Mouse (Mus musculus) CH12.LX (cell line): ENCODE results near the gene Slc5a10.

ENCODE experiments used
- CHD1 ChIP-seq: IDR thresholded peaks from 2 replicates; pipeline ENCODE4 v1.6.1; 2012; ENCODE audit warnings: low read depth, low read length, improper control_type of control experiment, inconsistent platforms
- CTCF ChIP-seq, 2 experiments: IDR thresholded peaks in 1 of 2; conservative IDR thresholded peaks in 1 of 2; 2 replicates each; pipeline ENCODE4 v1.5.1; 2011 to 2012; ENCODE audit warnings: low read depth in 2 of 2, low read length in 2 of 2, improper control_type of control experiment in 1 of 2, inconsistent platforms in 1 of 2, mild to moderate bottlenecking in 1 of 2, moderate library complexity in 1 of 2
- EP300 ChIP-seq: IDR thresholded peaks from 2 replicates; pipeline ENCODE4 v1.6.1; 2011; ENCODE audit warnings: low read length, improper control_type of control experiment
- GABPA ChIP-seq: IDR thresholded peaks from 2 replicates; pipeline ENCODE4 v1.6.1; 2012; ENCODE audit warnings: low read depth, low read length, improper control_type of control experiment, inconsistent platforms; ENCODE audit not compliant: insufficient replicate concordance
- HCFC1 ChIP-seq: IDR thresholded peaks from 2 replicates; pipeline ENCODE4 v1.6.1; 2012; ENCODE audit warnings: low read depth, mild to moderate bottlenecking, inconsistent platforms, low read length, improper control_type of control experiment
- MAX ChIP-seq: IDR thresholded peaks from 2 replicates; pipeline ENCODE4 v1.6.1; 2011; ENCODE audit warnings: low read length, improper control_type of control experiment
- MAZ ChIP-seq: IDR thresholded peaks from 2 replicates; pipeline ENCODE4 v1.6.1; 2012; ENCODE audit warnings: low read depth, mild to moderate bottlenecking, inconsistent platforms, low read length, improper control_type of control experiment, moderate library complexity
- MXI1 ChIP-seq: IDR thresholded peaks from 2 replicates; pipeline ENCODE4 v1.6.1; 2011; ENCODE audit warnings: mild to moderate bottlenecking, low read depth, low read length, improper control_type of control experiment
- NRF1 ChIP-seq: IDR thresholded peaks from 2 replicates; pipeline ENCODE4 v1.6.1; 2014; ENCODE audit warnings: low read depth, mild to moderate bottlenecking, inconsistent platforms, low read length, improper control_type of control experiment, moderate library complexity
- POLR2AphosphoS2 ChIP-seq: IDR thresholded peaks from 2 replicates; pipeline ENCODE4 v1.6.1; 2011; ENCODE audit warnings: low read depth, low read length, improper control_type of control experiment
- USF1 ChIP-seq: IDR thresholded peaks from 2 replicates; pipeline ENCODE4 v1.6.1; 2014; ENCODE audit warnings: low read depth, mild to moderate bottlenecking, inconsistent platforms, low read length, improper control_type of control experiment
- ZMIZ1 ChIP-seq: IDR thresholded peaks from 2 replicates; pipeline ENCODE4 v1.6.1; 2012; ENCODE audit warnings: low read depth, mild to moderate bottlenecking, inconsistent platforms, low read length, improper control_type of control experiment

DNA sequence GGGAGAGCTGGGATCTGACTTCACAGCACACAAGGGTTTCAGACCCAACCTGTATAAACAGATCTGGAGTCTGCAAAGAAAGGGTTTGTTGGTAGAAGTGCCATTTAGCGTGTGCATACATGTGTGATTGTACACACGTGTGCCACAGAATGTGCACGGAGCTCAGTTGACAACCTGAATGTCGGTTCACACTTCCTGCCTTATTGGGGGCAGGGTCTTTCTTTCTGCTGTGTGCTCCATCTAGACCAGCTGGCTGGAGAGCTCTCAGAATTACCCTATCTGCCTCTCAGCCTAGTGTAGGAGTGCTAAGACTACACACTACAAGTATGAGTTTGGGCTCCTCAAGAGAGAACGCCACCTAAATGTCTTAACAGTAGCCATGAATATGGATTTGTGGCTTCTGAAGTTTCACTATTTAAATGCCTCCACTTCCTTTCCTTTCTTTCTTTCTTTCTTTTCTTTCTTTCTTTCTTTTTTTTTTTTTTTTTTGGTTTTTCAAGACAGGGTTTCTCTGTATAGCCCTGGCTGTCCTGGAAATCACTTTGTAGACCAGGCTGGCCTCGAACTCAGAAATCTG is 80.9 kb downstream of the Slc5a10 start:
- TF ChIP-seq CTCF (conservative IDR thresholded peaks at IDR 0.05 in 1 of 2, IDR thresholded peaks at IDR 0.05 in 1 of 2; ENCODE audit: low read depth in 2 of 2, low read length in 2 of 2) (no peak), HCFC1 (no peak), NRF1 (0 out of 2 replicates have a peak, but pooled peaks have one; percentile 19), EP300 (no peak; the same call in 1 of the 2 replicates), GABPA (no peak), USF1 (no peak), MAZ (no peak; the same call in 1 of the 2 replicates), MAX (no peak; the same call in 1 of the 2 replicates), MXI1 (peak; percentile 78; the same call in 1 of the 2 replicates), POLR2AphosphoS2 (no peak), CHD1 (no peak), ZMIZ1 (no peak)
